Comparison of ENCODE assay signal across 27 mouse cellular contexts in genomic region chr6:124282731-124283130, GRCm38 (mm10). TPM values are rescaled to one million over a fixed set of nuclear protein-coding genes. Genes with fewer than 3 reads are reported as not detected.
A peak's percentile ranks its signal among the peaks of the same experiment; 100 is the strongest.
DNase-seq lines count a peak whose midpoint lies in the region; ATAC-seq and TF ChIP-seq lines count a peak whose summit lies in the region.
"Had no signal": no experiment of that assay in that cellular context is flagged by ENCODE, and none has a peak within 500 bp of the region (broad histone marks: within the 10 kb centered on the region; RNA-seq: fewer than 3 reads in every experiment).

No protein-coding gene starts in this region.

- no peaks in the 10 kb centered on the region for H3K27me3 ChIP-seq in forebrain, postnatal 0 days (ENCODE audit: insufficient read depth, low read length)
- H3K27me3 ChIP-seq: embryonic facial prominence, embryonic 12.5 days; forebrain, embryonic 13.5 days; forebrain, embryonic 15.5 days had no signal

- no peak overlapping the region for H3K4me3 ChIP-seq in forebrain, postnatal 0 days (ENCODE audit: low read depth, low read length)
- H3K4me3 ChIP-seq: embryonic facial prominence, embryonic 10.5 days; embryonic facial prominence, embryonic 12.5 days; forebrain, embryonic 13.5 days; forebrain, embryonic 15.5 days had no signal

- H3K36me3 ChIP-seq in forebrain, postnatal 0 days (ENCODE audit: insufficient read depth) = no peaks in the 10 kb centered on the region
- H3K36me3 ChIP-seq: embryonic facial prominence, embryonic 10.5 days; embryonic facial prominence, embryonic 12.5 days; forebrain, embryonic 15.5 days; G1E had no signal

- ATAC-seq in granulocyte monocyte progenitor cell, adult 5-6 weeks (replicated peaks; ENCODE audit: poor library complexity, severe bottlenecking) = peak; percentile 85
- peak; percentile 75 for ATAC-seq in megakaryocyte progenitor cell, adult 5-6 weeks (replicated peaks; ENCODE audit: poor library complexity)
- ATAC-seq in forebrain, postnatal 0 days = no peak
- ATAC-seq: activated CD4-positive, CD25-positive, alpha-beta regulatory T cell, adult 4 months; CD4-positive, CD25-positive, alpha-beta regulatory T cell, adult 4 months; forebrain, embryonic 13.5 days; forebrain, embryonic 15.5 days; Patski had no signal

- TF ChIP-seq CTCF in forebrain, postnatal 0 days (IDR thresholded peaks at IDR 0.05; ENCODE audit: low read depth) = no peak

- H3K9me3 ChIP-seq in forebrain, postnatal 0 days (ENCODE audit: low read length) = no peaks in the 10 kb centered on the region
- H3K9me3 ChIP-seq: embryonic facial prominence, embryonic 10.5 days; embryonic facial prominence, embryonic 12.5 days; forebrain, embryonic 13.5 days; forebrain, embryonic 15.5 days had no signal

- no peak overlapping the region for H3K4me2 ChIP-seq in forebrain, postnatal 0 days (ENCODE audit: low read depth)
- H3K4me2 ChIP-seq: embryonic facial prominence, embryonic 12.5 days; forebrain, embryonic 13.5 days; forebrain, embryonic 15.5 days had no signal

- H3K9ac ChIP-seq in forebrain, postnatal 0 days = no peak overlapping the region
- H3K9ac ChIP-seq: embryonic facial prominence, embryonic 12.5 days; forebrain, embryonic 13.5 days; forebrain, embryonic 15.5 days had no signal

- H3K4me1 ChIP-seq in forebrain, postnatal 0 days (ENCODE audit: insufficient read depth) = no peaks in the 10 kb centered on the region
- H3K4me1 ChIP-seq: embryonic facial prominence, embryonic 10.5 days; embryonic facial prominence, embryonic 12.5 days; forebrain, embryonic 13.5 days; forebrain, embryonic 15.5 days had no signal

- peak; percentile 19 for DNase-seq in 416B (ENCODE audit: low read depth)
- no peak for DNase-seq in urinary bladder, postnatal 10 days (ENCODE audit: low spot score)
- no peak for DNase-seq in gastrocnemius, adult 18-20 months (ENCODE audit: low spot score)
- no peak for DNase-seq in forebrain, postnatal 0 days
- DNase-seq: adrenal gland, adult 8-10 months; adrenal gland, postnatal 14 days; adrenal gland, postnatal 36 days; B cell, adult 2 months; cerebellum, adult 11-12 months; cerebellum, adult 2 months; cerebellum, adult 9-10 months; cerebellum, postnatal 10 days; cerebellum, postnatal 25 days had no signal

- H3K27ac ChIP-seq in forebrain, postnatal 0 days (ENCODE audit: low read depth, low read length) = no peak overlapping the region
- H3K27ac ChIP-seq: embryonic facial prominence, embryonic 10.5 days; embryonic facial prominence, embryonic 12.5 days; forebrain, embryonic 13.5 days; forebrain, embryonic 15.5 days had no signal

- 93% methylated on average over 4 of the region's 4 CpGs for WGBS in forebrain, postnatal 0 days

RNA-seq across cellular contexts. Expression of gene Cd163, which starts 21.7 kb away (rescaled TPM):
- total RNA-seq in granulocyte monocyte progenitor cell, adult 5-6 weeks (2014; fragmentation: Nextera tagmentation) = 1.2 and 2.9 TPM in 2 replicates
- 2.3 and 2.4 TPM in 2 replicates for total RNA-seq in granulocyte monocyte progenitor cell, adult 5-6 weeks (2017)
- 0.76 and 0.86 TPM in 2 replicates for total RNA-seq in megakaryocyte progenitor cell, adult 5-6 weeks (2015)
- 2.7 TPM in 2 replicates for total RNA-seq in megakaryocyte progenitor cell, adult 5-6 weeks (2017)
- total RNA-seq in gastrocnemius, adult 18-20 months (2021) = 1 to 10 TPM; 6.6 to 6.9 TPM
- total RNA-seq in forebrain, postnatal 0 days (2014; rRNA removed) = 2.8 and 5.0 TPM in 2 replicates
- 1.1 and 1.6 TPM in 2 replicates for polyA plus RNA-seq in forebrain, postnatal 0 days (2015; fragmentation: Nextera tagmentation; extraction: Ambion mirVana)
- total RNA-seq: CH12.LX had no signal
- polyA plus RNA-seq: activated CD4-positive, CD25-positive, alpha-beta regulatory T cell, adult 4 months; embryonic facial prominence, embryonic 10.5 days; embryonic facial prominence, embryonic 12.5 days; forebrain, embryonic 11.5 days; G1E; Patski had no signal

RNA-seq across cellular contexts. Expression of gene Vmn2r27, which starts 51.1 kb away (rescaled TPM):
- total RNA-seq in granulocyte monocyte progenitor cell, adult 5-6 weeks (2014; fragmentation: Nextera tagmentation) = not detected in 2 replicates
- total RNA-seq in granulocyte monocyte progenitor cell, adult 5-6 weeks (2017) = not detected in 2 replicates
- total RNA-seq in megakaryocyte progenitor cell, adult 5-6 weeks (2015) = not detected in 2 replicates
- not detected in 2 replicates for total RNA-seq in megakaryocyte progenitor cell, adult 5-6 weeks (2017)
- not detected for total RNA-seq in gastrocnemius, adult 18-20 months (2021)
- total RNA-seq in forebrain, postnatal 0 days (2014; rRNA removed) = not detected in 2 replicates
- polyA plus RNA-seq in forebrain, postnatal 0 days (2015; fragmentation: Nextera tagmentation; extraction: Ambion mirVana) = not detected in 2 replicates
- total RNA-seq: adrenal gland, adult 18-20 months; adrenal gland, adult 8-10 months; adrenal gland, postnatal 14 days; adrenal gland, postnatal 36 days; CH12.LX had no signal
- polyA plus RNA-seq: activated CD4-positive, CD25-positive, alpha-beta regulatory T cell, adult 4 months; CD4-positive, CD25-positive, alpha-beta regulatory T cell, adult 4 months; cerebellum, adult 2 months; embryonic facial prominence, embryonic 10.5 days; embryonic facial prominence, embryonic 12.5 days; embryonic facial prominence, embryonic 14.5 days; forebrain, embryonic 11.5 days; forebrain, embryonic 13.5 days; forebrain, embryonic 15.5 days; G1E; Patski had no signal
